Mouse (Mus musculus) regulatory T cell (primary cell): ENCODE measurements around the gene Gm49601.

Experiments used
- in situ Hi-C: fragments of 300-600 bp; cut with MboI, MseI; formaldehyde crosslinking; loops from one replicate; pipeline ENCODE4 v1.15.1; 2025; ENCODE audit warnings: high pct_unique_total_duplicates

Gm49601 gene

DNA sequence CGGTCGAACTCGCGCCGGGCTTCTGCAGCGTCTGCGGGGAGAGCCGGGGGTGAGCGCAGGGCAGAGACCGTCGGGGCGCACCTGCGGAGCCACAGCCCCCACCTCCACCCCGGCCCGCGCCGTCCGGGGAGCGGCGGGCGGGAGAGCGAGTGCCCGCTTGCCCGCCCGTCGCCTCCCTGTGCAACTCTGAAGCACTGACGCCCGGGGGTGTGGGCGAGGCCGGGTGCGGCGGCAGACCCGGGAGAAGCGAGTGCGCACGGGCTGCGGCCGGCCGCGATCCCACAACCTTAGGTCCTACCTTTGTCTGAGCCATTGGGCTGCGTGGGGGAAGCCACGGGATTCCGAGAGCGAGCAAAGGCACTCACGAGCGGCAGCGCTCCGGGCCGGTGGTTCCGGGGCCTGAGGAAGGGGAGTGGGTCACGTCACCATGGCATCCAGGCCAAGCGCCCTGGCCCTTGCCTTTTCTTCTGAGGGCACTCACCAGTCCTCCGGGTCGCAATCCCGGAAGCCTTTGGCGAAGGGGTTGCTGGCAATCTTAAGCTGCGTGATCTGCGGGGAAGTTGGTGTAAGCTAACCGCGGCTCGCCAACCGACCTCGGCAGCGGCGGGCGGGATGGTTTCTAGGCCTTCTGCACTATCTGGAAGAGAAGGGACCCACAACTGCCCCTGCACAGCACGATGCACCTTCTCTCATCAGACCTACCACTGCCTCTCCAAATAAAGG is 43.6 kb downstream of the Gm49601 start:
- in situ Hi-C loops, result no loop called here

DNA sequence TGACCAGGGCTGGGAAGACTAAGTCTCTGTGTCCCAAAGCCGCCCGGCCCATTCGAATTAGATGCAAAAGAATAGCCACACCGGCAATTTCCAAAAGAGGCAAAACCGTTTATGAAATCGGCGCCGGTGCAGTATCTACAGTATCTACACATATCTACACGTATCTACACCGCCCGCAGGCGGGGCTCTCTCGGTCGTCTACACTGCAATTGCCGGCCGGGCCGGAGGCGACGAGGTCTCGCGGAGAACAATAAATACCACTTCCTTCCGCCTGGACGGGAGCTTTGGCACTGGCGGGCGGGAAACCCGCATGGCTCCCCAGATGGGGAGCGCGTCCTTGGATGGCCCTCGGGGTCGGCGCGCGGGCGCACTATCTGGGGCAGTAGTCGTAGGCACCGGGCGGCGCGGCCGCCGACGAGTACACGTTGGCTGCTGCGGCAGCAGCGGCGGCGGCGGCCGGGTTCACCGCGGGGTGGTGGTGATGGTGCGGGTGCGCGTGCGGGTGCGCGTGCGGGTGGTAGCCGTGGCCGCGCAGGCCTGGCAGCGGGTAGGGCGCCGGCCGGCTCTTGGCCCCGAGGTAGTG is 44.5 kb downstream of the Gm49601 start:
- in situ Hi-C loops, result no loop called here

DNA sequence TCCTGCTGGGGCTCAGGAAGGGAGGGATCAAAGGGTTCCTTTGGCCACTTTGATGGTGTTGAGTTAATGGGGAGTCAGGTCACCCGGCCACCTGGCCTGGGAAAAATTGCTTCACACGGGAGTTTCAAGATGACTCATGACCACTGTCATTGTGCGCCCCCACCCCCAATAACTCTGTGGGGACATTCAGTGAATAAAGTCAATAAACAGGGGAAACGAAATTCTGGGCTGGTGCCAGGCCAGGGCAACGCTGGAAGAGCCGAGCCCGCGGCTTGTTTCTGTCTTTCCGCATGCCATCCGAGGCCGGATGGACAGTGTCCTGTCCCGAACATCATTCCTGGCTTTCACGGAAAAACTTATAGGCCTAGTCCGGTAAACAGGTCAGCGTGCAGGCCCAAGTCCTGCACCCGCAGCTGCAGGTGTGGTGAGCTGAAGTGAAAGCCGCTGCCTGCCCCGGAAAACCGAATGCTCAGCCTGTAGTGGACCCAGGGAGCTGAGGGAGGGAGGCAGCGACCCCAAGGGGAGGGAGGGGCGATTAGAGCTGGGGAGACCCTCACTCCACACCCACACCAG is 45.1 kb downstream of the Gm49601 start:
- in situ Hi-C loops, result no loop called here

DNA sequence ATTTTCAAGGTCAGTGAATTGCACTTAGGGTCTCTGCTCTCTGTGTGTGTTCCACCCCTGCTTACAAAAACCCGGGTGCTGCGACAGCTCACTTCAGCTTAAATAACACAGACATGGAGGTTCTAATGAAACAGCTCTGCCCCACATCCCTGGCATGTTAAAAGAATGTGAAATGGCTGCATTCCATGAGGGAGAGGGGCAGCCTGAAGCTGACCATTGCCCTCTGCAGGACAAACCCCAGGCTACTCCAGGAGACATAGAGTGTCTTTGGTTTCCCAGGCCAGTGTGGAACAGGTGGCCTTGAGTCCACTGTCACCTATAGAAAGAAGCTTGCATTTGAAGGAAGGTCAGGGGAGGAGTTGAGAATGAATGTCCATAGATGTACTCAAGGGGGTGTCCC is 45.8 kb downstream of the Gm49601 start:
- in situ Hi-C loops, result no loop called here

DNA sequence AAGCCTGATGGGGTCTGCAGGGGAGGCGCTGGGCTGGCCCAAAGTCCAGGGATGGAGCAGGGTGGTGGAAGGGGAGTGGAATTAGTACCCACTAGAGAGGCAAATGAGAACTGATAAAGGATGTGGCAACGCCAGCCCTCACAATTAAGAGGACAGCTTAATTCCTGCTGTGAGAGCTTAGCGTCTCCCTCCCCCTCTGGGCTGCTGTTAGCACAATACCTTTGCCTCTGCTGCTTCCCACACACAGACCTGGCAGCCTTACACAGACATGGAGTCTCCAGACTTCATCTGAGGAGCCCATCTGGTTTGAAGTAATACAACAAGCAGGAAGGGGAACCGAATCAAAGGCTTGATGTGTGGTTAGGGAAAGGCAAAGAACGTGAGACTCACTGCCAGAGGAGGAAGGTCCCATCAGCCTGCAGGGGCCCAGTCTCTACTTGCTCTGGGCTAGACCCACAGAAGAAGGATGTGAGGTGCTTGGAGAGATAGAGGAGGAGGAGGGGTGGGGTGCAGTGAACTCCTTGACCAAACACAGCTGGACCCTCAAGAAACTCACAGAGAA is 48.5 kb downstream of the Gm49601 start:
- in situ Hi-C loops, result no loop called here

DNA sequence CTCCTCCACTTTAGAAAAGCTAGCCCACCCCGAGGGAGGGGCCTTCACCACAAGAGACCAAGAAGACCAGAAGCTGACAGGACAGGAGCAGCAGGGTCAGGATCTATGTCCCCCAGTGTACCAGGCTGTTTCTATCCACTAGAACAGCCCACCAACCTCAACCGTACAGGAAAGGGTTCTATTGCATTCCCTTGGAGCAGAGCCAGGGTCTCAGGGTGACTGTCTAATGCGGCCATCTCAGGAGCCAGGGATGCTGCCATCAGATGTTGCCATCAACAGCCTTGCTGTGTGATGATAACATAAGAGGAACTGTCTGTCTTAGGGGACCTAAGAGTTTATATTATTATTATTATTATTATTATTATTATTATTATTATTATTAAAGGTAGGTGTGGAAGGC is 49.2 kb downstream of the Gm49601 start:
- in situ Hi-C loops, result no loop called here

DNA sequence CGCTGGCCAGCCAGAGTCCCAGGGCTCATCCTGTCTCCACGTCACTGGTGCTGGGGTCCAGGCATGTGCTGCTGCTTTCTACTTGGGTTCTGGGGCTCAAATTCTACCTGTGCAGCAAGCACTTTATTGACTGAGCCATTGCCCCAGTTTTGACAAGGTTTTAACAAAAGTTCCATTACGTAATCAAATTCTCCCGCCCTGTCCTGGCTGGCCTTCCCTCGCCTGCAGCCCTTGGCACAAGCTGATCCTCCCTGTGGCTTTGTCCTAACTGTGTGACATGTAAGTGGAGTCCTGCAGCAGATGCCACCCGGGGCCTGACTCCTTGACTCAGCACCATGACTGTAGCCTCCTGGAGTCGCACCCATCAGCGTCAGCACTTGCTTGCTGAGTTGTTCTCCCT is 52.0 kb downstream of the Gm49601 start:
- in situ Hi-C loops, result no loop called here
